Mouse (Mus musculus): ENCODE data around the gene Cep63.

Gene Cep63

DNA sequence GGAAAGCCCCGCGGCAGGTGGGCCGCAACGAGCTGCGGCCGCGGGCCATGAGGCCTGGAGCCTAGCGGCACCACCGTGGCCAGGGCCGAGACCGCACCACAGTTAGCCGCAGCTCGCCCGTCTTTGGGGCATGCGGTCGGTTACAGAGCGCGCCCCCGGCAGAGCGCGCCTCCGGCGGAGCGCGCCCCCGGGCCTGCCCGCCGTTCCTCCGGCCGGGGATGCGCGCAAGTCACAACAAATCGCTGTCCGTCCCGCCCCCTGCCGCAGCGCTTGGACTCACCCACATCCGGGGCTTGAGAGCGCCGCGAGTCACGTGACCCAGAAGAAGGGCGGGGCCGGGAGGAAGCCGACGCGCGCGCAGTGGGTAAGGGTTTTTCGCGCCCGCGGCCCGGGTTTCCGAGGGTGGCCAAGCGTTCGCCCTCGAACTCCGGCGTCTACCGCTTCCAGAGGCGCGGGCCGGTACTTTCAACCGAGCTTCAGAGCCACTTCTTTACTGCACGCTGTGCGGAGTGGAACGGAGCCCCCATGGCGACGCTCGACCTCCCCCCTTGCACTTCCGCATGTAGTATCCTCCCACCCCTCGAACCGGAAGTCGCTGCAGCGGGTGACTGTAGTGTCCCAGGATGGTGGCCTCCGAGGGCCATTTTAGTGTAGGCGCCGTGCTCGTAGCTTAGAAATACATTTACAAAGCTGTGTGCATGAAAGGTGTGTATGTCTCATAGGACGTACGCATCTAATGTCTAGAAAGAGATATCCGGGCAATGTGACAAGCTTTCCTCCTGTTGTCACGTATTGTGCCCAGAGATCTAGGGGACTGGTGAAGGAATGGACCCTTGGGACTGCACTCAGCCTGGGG is at the start of gene Cep63, which contains the start of gene Anapc13:
Gene Cep63 (minus strand): TSS at position 552 of the 856 bp plus-strand sequence.
Gene Anapc13 (plus strand): TSS at position 314 of the 856 bp plus-strand sequence.
- DNase-seq (ENCODE audit: low spot score) = peak; percentile 97

DNA sequence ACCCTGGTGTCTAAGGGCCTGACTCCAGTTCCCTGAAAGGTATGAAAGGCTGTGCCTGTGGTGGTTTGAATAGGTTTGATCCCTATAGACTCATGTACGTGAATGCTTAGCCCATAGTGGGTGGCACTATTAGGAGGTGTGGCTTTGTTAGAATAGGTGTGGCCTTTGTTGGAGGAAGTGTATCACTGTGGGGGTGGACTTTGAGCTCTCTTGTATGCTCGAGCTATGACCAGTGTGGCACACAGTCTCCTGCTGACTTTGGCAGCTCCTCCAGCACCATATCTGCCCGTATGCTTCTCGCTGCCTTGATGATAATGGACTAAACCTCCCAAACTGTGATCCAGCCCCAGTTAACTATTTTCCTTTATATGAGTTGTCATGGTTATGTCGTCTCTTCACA is 49.6 kb upstream of the Cep63 start:
- no peak for DNase-seq (ENCODE audit: low spot score)

DNA sequence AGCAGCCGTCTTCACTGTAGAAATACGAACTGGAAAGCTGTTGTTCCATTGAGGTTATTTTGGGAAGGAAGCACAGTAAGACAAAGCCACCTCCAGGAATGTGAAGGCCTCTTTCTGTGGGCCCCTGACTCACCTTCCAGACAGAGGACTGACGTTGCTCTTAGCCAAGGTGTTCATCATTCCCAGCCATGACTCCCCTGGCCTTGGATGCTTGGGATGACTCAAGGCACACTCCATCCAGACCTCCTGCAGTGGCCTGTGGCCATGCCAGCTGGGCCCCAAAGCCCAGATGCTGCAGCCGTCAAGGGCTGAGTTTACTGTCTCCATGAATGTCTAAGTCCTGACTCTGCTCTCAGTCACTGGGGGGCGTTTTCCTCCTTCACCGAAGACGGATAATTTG is 47.0 kb upstream of the Cep63 start:
- DNase-seq (ENCODE audit: low spot score) = no peak

DNA sequence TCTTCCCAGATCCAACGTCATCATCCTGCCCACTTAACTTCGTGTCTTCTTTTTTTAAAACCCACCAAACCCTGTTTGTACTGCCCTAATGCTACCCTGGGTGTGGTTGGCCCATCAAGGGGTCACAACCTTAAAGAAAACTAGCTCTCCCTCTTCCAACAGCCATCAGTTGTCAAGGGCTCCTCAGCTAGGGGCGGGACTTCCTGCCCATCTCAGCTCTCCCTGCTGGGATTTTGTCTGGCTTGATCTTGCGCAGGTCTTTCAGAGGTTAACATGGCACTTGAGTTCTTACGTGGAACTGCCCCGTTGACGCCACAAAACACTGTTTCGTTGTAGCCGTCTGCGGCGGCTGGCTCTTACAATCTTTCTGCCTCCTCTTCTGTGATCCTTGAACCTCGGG is 42.6 kb upstream of the Cep63 start:
- DNase-seq (ENCODE audit: low spot score) = no peak

DNA sequence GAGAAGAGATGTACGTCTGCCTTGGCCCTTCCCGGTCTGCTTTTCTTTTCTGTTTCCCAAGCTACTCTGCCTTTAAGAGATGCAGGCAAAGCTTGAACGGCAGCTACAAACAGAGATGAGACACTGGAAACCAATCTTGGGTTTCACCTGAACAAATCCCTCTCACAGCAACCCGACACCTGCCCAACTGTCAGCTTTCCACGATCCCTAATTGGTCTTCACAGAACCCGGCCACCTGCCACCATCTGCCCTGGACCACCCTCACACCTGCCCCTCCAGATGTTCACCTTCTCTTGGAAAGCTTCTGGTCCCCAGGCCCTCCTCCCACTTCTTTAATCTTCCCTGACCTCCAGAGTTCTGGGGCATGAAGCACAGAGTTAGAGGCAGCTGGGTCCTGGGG is 41.8 kb upstream of the Cep63 start:
- no peak for DNase-seq (ENCODE audit: low spot score)

DNA sequence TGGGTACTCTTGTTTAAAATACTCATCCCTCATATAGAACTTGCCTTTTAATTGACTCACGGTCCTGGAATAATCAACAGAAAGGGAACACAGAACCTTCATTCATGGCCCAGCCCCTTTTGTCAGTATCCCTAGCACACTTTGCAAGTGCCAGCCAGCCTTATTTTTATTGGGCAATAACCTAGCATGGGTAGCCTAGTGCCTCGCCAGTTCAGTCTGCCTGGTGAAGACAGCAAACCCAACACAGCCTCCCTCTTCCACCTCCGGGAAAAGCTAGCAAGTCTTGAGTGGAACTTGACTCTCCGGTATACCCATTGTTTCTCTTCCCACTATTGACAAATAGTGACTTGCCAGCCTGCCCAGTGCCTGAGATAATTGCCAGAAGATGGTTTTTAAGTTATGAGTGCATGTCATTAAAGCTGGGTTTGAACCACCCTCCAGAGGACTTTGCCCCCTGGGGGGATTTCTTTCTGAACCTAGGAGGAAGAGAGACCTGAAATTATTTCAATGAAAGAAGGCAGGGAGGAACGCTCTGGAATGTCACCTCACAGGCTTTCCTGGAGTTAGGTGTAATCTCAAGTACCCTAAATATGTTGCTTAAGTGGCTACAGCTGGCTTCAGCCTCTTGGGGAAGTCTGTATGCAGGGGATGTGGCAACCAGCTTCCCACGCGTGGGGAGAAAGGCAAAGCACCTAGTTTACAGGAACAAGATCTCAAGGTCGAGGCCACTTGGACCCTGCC is 30.2 kb upstream of the Cep63 start:
- no peak for DNase-seq (ENCODE audit: low spot score)

DNA sequence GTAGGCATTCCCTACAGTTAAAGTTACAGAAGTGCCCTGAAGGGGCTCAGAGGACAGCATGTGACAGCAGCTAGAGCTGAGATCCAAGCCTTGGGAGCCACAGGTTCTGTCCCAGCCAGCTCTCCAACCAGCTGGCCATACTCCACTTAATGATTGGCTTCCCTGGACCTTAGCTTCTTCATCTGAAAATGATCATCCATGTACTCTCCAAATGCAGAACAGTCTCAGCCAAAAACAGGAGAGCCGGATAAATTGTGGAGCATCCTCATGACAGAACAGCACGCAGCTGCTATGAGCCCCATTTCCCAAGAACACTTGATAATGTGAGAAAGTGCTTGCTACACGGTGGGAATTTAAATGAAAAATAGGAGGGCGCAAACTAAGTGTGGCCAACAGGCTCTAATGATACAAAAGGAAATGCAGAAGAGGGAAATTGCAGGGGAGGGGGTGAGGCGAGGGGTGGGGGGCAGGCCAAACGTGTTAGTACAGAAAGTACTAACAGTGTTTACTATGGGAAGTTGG is 24.9 kb upstream of the Cep63 start:
- no peak for DNase-seq (ENCODE audit: low spot score)

DNA sequence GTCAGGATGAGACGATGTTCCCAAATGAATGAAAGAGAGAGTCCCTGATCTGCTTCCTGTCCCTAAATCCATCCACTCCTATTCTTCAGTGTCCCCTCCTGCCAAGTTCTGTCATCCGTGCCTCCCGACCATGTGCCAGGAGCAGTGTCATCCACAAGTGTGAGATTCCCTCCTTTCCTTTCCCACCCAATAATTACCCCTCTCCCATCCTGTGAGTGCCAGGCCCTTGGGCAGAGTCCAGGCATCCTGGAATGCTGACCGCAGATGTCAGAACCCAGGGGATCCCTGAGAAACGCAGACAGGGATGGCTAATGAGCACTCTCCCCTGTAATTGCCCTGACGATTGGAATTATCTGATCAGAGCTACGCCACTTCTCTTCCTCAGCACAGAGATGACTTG is 24.3 kb upstream of the Cep63 start:
- no peak for DNase-seq (ENCODE audit: low spot score)

DNA sequence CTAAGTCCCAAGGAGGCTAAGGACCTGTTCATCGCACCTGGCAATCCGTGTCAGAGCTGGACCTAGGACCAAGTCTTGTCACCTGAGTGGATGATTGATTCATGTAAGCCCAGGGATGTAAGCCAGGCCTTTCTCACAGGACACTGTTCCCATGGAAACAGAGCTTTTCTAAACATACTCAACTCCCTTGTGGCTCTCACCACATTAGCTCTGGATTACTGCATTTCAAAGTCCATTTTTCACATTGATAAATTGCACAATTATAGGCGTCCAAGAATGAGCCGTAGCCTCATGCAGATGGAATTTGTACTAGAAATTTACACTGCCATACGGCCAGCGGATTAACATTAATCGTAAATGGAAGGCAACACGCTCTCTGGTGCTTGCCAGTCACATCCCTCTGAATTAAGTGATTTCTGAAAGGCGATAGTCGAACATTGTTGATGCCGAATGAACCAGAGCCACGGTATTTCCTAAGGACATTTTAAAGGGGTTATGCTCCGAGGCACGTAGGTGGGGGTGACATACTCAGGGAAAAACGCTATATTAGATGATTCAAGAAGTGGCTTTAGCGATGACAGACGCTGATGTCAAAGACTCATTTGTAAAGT is 23.7 kb upstream of the Cep63 start:
- DNase-seq (ENCODE audit: low spot score) = no peak

DNA sequence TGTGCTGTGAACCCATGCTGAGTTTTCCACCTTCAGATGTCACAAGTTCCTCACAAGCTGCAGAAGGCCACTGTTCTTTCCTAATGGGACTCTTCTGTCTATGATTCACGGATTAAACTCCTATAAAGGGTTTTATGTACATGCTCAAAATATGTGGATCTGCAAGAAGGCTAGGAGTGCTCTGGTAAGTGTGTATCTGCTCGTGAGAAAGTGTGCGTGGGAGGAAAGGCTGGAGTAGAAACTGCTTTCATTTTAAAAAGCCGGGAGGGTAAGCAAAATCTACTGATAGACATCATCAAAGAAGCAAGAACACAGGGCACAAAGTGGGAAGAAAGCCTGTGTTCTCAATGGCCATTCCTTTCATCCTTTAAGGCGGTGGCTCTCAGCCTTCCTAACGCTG is 20.7 kb upstream of the Cep63 start:
- no peak for DNase-seq (ENCODE audit: low spot score)

DNA sequence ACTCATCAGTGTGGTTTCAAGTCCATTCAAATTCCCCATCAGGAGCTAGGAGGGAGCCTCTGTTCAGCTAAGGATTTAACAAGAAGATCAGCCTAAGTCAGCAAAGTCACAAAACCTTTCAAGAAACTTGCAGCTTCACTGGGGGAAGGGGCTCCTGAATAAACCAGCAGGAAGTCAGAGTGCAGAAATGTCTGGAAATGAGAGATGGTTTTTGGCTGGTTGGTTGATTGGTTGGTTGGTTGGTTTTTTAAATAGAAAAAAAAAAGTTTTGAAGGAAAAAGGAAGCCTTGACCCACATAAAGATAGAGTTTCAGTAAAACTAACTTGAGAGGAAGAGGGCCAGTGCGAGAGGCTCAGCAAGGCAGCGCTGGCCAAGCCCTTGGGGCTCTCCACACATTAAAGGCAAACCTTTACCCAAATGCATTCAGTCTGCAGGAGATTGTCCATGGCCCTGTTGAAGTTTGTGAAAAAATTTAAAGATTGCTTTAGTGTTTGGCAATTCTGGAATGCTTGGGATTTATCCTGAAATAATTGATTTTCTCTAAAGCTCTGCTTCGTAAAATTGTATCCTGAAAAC is 18.9 kb upstream of the Cep63 start:
- DNase-seq (ENCODE audit: low spot score) = no peak

DNA sequence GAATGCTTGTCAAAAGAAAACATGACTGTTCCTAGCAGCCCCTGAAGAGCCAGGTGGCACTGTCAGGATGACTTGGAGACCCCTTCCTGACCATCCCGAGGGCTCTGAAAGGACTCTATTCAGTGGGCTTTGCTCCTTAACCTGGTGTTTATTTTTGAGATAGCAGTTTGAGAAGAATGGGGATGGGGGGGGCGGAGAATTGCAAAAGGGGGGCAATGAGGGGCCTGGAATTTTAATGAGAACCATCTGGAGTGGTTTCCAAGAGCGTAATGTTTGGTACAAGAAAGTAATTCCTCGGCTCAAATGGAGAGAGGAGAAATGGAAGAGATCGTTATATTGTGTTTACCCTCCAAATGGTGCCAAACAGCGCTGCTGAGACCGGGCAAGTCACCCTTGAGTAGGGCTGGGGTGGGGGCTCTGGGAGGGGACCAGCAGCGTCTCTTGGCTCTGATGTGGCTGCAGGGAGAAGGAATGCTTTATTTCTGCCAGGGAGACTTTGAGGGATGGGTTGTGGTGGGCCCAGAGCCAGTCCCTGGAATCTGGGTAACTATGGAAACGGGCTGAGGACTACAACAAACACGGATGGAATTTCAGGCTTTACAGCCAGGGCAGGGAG is 17.3 kb upstream of the Cep63 start:
- DNase-seq (ENCODE audit: low spot score) = peak; percentile 63

DNA sequence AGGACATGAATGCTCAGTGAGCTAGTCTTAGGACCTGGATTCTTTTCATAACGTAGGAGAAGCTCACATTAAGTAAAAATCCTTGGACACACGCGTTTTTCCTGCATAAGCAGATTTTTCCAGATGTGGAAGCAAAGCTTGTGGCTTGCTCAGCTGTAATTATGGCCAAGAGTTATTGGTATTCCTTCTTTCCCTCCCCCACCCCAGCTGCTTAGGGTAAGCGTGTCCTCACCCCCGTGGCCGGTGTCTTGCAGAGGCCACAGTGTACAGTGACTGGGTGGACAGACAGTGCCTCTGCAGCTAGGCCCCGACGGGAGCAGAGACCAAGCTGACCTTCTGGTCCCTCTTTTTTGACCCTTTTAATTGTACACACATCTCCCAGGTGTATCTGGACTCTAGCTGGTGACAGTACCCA is 16.7 kb upstream of the Cep63 start:
- DNase-seq (ENCODE audit: low spot score) = no peak

DNA sequence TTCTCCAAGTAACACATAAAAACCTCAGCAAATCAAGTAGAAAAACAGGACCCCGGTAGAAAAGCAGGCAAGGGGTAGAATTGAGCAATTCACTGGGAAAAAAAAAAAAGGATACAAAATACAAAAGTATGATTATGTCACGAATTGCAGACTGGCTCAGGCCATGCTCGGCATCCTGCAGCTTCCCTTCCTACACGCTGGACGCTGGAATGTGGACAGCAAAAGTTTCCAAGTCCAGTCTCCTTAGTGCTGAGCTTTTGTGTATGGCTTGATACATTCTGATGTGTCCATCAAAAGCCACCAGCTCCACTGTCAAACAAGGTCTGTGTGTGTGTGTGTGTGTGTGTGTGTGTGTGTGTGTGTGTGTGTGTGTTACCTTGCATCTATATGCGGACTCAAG is 15.2 kb upstream of the Cep63 start:
- no peak for DNase-seq (ENCODE audit: low spot score)

DNA sequence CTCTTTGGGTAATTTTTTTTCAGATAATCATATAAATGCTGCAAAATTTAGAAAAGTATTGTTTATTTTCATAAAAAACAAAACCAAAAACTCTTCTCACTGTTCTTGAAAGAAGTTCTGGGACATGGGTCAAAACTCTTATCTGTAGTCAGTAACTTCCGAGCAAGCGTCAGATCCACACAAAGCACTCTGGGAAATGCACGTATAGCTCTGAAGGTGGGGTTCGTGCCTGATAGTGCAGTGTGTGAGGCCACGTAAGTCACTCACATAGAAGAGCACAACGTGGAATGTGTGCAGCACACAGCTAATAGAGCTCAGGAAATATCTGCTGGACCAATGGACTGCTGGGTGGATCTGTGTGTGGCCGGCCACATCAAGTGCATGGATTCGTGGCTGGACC is 13.2 kb upstream of the Cep63 start:
- no peak for DNase-seq (ENCODE audit: low spot score)

DNA sequence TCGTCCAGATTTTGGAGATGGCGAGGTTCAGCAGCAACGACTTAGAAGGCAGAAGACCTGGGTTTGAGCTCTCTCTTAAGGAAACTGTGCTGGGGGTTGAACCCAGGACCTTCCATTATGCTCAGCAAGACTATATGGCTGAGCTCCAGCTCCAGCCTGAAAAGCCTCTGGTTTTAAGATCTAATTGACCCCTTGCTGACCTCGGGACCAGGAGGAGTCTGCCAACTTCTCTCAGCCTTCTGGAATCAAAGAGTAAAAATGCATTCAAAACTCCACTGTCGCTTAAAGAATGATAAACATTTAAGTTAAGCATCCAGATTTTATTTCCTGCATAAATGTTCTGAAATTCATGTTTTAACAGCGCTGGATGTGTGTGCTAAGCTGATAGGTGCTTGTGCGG is 12.6 kb upstream of the Cep63 start:
- DNase-seq (ENCODE audit: low spot score) = no peak

DNA sequence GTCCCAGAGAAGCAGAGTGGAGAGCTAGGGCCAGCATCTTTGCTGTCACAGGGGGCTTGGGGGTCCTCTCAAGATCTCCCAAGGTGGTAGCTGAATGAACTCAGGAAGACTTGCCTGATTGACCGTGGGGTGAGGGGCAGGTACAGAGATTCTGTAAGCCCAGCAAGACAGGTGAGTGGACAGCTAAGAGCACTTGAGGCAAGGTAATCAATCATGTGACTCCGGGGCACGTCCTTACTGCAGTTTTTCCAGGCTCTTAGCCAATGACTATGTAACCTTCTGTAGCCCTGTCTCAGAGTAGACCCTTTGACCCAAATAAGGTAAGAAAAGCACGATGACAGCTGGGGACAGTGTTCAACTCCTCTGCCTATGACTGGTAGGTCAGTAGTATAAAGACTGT is 10.8 kb upstream of the Cep63 start:
- DNase-seq (ENCODE audit: low spot score) = no peak

DNA sequence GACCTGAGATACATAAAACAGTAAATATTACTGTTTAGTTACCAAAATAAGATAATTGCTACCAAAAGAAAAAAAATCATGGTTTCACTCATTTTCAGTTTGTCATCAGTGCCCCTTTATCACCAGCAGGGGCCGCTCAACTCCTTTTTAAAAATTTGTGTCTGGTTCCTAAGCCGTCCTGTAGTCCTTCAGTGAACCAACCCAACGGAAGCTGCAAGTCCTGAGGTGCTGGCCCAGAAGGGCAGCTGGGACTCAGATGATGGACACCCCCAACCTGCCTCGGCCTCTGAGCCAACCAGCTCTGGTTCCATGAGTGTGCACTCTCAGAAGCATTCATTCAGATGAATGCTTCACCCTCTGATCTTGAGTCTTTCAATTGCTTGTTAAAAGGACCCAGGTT is 10.2 kb upstream of the Cep63 start:
- no peak for DNase-seq (ENCODE audit: low spot score)

DNA sequence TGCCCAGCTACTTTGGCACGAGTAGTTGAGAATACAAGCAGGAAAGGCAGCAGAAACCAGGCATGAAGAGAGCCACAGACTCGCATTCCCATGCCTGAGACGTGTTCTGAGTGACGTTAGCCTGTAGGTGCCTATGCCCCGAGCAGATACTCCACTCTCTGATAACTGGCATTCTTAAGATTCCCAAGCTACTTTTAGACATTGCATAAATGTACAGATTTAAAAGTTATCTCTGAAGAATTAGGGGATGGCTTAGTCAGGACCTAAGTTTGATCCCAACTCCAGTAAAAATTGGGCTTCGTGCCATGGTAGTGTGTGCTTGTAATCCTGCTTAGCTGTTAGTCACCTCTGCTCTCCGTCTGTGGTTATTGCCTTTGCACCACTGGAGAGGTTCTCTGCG is 8.1 kb upstream of the Cep63 start:
- no peak for DNase-seq (ENCODE audit: low spot score)

DNA sequence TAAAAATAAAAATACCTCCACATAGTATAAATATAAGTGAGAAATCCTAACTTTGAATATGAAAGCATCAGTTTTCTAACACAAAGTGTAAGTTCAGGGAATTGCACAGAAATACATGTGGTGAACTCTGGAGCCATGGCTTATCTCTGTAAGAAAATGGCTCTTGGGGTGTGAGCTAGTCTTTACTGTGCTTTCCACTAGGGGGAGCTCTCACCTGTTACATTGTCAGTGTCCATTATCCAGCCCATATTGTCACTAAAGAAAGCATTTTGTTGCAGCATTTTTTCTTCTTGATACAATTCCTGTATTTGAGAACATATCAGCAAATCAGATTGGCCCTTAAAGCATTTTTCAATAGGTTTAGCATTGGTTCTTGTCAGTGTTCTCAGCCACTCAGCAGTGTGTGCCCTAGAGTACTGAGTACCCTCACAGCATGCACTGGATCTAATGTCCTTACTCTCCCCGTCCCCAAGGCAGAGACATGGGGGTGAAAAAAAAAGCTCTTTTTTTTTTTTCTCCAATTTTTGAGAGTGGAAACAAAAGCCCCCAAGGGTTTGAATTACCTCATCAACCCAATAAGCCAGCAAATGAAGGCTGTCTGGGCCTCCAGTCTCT is 6.7 kb upstream of the Cep63 start:
- no peak for DNase-seq (ENCODE audit: low spot score)

DNA sequence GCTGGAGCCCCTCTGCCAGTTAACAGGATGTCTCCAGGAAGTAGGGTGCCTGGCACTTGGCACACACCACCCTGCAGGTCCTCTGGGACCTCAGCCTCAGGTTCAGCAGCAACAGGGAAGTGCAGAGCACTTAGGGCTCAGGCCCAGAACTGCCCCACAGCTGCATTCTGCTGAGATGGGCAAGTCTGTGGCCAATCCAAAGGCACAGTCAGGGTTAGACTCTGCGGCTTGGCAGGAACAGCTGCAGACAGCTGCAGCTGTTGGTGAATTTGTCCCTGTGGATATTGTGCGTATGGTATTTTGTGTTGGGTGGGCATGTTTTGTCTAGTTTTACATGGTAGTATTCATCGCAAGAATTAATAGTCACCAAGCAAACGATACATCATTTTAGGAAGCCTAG is 5.8 kb upstream of the Cep63 start:
- no peak for DNase-seq (ENCODE audit: low spot score)
